Mouse (Mus musculus) forebrain, embryonic 16.5 days (tissue): ENCODE data around the gene Ptar1. TPM values are rescaled to one million over a fixed set of nuclear protein-coding genes. Genes with fewer than 3 reads are reported as not detected.

Experiments used
- ATAC-seq: fragments of 200-750 bp; cut with Nextera tagmentation; 2 replicates; pipeline ENCODE4 v1.8.0; 2017; ENCODE audit warnings: mild to moderate bottlenecking, moderate library complexity
- H3K27ac ChIP-seq: fragments of 300-500 bp; sonication (generic); 2 replicates; pipeline ENCODE4 v1.5.1; 2014; ENCODE audit warnings: low read length, control low read depth
- H3K27me3 ChIP-seq: fragments of 300-500 bp; sonication (generic); replicated peaks from 2 replicates; pipeline ENCODE4 v1.6.1; 2014; ENCODE audit warnings: low read length; ENCODE audit not compliant: control insufficient read depth, insufficient read depth
- H3K36me3 ChIP-seq: fragments of 300-500 bp; sonication (generic); 2 replicates; pipeline ENCODE4 v1.6.1; 2014; ENCODE audit not compliant: control insufficient read depth, insufficient read depth
- H3K4me1 ChIP-seq: fragments of 300-500 bp; sonication (generic); replicated peaks from 2 replicates; pipeline ENCODE4 v1.6.1; 2014; ENCODE audit warnings: low read length; ENCODE audit not compliant: control insufficient read depth, insufficient read depth
- H3K4me2 ChIP-seq: fragments of 300-500 bp; sonication (generic); 2 replicates; pipeline ENCODE4 v1.6.1; 2014; ENCODE audit warnings: mild to moderate bottlenecking, low read length, control low read depth
- H3K4me3 ChIP-seq: fragments of 300-500 bp; sonication (generic); replicated peaks from 2 replicates; pipeline ENCODE4 v1.5.1; 2014; ENCODE audit warnings: mild to moderate bottlenecking, low read length, control low read depth
- H3K9ac ChIP-seq: fragments of 300-500 bp; sonication (generic); replicated peaks from 2 replicates; pipeline ENCODE4 v1.6.1; 2014; ENCODE audit warnings: low read depth, low read length, control low read depth
- H3K9me3 ChIP-seq: fragments of 300-500 bp; sonication (generic); 2 replicates; pipeline ENCODE4 v1.6.1; 2016; ENCODE audit warnings: low read length; ENCODE audit not compliant: control insufficient read depth
- WGBS: fragments of 180-500 bp; shearing (Covaris S2); extraction: QIAGEN DNeasy Blood & Tissue Kit; methylation state at CpG from one replicate; pipeline ENCODE4 v1.1.7; 2014; 5-methylcytosine and 5-hydroxymethylcytosine counted together
- polyA plus RNA-seq: library from polyadenylated mRNA; unstranded; fragments of >200 nt; fragmentation: Nextera tagmentation; extraction: Ambion mirVana; gene quantifications from 2 replicates; pipeline ENCODE4 v1.2.1, GENCODE M21; 2015

The Ptar1 gene
- polyA plus RNA-seq, 1 experiment from 2014 or later, result 3.0 TPM

DNA sequence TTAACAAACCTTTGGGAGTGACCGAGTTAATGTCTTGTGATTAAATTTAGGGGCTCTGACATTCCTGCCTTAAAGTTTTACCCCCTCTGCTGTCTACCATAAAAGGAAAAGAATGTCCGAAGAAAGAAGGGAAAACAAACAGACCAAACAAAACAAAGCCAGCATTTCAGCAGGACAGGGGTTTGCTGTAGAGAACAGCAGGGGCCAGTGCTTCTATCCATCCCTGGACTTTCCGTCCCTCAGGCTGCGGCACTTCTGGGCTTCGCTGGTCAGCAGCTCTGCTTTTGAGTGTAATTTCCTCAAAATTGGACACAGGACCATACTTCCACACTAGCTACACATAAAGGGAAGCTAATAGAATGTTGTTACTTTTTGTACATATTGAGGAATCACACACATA lies 81.6 kb downstream of the Ptar1 start:
- 52% methylated on average over 5 of the region's 5 CpGs for WGBS
- no peaks in the 10 kb centered on the region for H3K9me3 ChIP-seq
- H3K27ac ChIP-seq, result no peak overlapping the region

DNA sequence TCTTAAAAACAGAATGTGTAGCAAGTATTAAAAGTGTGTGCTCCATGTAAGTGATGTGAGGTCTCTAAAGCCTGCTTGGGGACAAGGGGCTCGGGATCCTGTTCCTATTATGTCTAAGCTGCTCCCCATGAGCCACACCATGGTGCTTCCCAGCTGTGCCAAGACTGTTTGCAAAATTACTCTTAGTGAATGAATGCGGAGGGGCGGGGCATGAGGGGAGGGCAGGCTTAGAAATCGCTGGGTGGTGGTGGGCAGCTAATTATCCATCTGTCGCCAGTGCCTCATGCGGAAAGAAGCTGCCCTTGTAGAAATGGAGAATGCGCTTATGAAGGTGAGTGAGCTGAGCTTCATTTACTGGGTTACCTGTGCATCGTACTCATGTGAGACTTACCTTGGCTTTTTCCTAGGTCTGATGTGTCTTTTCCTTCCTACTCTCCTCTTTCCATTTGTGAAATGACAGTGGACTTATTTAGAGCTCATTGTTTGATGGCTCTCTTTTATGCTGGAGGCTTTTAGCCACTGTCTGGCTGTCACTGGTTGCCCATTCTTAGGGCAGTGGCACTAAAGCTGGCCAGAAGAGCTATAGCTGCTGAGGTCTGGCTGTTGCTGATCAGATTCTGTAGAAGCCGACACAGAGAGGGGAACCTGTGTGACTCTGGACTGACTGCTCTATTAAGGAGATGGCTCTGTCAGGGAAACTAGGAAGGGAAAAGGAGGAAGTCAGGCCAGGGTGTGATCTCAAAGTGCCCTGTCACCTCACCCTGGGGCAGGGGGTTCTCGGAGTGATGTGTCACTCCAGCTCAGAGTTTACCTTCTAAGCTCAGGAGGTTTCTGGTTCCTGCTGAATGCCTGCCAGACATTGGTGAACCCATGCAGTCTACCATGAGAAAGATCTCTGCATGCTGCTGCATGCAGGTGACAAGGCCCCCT lies 83.5 kb downstream of the Ptar1 start:
- Histone ChIP-seq H3K27me3 (no peaks in the 10 kb centered on the region), H3K36me3 (no peaks in the 10 kb centered on the region), H3K9ac (no peak overlapping the region), H3K27ac (no peak overlapping the region; the same call in 1 of the 2 replicates), H3K4me3 (no peak overlapping the region), H3K9me3 (no peaks in the 10 kb centered on the region), H3K4me1 (peaks cover 18% of the 10 kb centered on the region), H3K4me2 (peak overlapping the region; percentile 21)
- peak; percentile 90 for ATAC-seq
- WGBS, result 12% methylated on average over 10 of the region's 10 CpGs

More for the DNA sequence above, 81.6 kb downstream of the Ptar1 start:
- Histone ChIP-seq H3K9ac (no peak overlapping the region), H3K27me3 (no peaks in the 10 kb centered on the region), H3K36me3 (no peaks in the 10 kb centered on the region), H3K4me1 (peaks cover 16% of the 10 kb centered on the region), H3K4me2 (no peak overlapping the region), H3K4me3 (no peak overlapping the region)
- ATAC-seq, result no peak

DNA sequence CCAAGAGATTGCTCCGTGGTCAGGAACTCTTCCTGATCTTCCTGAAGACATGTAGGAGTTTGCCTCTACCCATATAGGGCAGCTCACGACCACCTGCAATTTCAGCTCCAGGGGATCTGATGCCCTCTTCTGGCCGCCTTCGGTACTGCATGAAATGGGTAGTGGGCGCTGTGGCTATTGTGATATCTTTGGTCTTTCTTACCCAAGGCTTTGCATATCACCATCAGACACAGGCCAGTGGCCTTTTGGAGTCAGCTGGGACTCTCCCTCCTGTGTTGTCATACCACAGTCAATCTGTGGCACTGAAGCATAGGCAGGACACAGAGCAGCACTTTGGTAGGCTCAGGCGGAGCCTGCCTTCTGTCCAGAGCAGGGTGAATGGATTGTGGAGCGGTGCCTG lies 84.7 kb downstream of the Ptar1 start:
- Histone ChIP-seq H3K9me3 (no peaks in the 10 kb centered on the region), H3K4me1 (peaks cover 18% of the 10 kb centered on the region), H3K4me2 (no peak overlapping the region), H3K9ac (no peak overlapping the region), H3K4me3 (no peak overlapping the region), H3K27me3 (no peaks in the 10 kb centered on the region), H3K36me3 (no peaks in the 10 kb centered on the region), H3K27ac (no peak overlapping the region)
- 76% methylated on average over 7 of the region's 7 CpGs for WGBS
- no peak for ATAC-seq

DNA sequence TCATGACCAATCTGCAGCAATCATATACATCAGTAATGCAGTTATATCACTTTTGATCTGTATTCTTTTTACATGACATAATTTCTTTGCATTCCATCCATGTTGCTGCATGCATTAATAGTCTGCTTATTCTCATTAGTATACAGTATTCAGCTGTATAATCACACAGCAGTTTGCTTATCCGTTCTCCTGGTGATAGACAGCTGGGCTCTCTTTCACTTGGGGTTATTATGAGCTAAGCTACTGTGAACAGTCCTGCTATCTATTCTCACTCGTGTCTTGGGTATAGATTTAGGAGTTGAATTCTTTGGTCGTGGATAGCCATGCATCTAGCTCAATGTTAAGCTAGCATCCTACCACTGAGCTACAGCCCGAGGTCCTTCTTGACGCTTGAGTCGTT lies 88.1 kb downstream of the Ptar1 start:
- H3K9me3 ChIP-seq, result no peaks in the 10 kb centered on the region
- peaks cover 11% of the 10 kb centered on the region for H3K4me1 ChIP-seq
- H3K4me3 ChIP-seq, result no peak overlapping the region
- 64% methylated on average over 6 of the region's 6 CpGs for WGBS
- no peaks in the 10 kb centered on the region for H3K27me3 ChIP-seq
- H3K27ac ChIP-seq, result peak overlapping the region; percentile 29; the same call in 1 of the 2 replicates
- ATAC-seq, result peak; percentile 62
- no peaks in the 10 kb centered on the region for H3K36me3 ChIP-seq
- H3K9ac ChIP-seq, result no peak overlapping the region
- H3K4me2 ChIP-seq, result no peak overlapping the region

DNA sequence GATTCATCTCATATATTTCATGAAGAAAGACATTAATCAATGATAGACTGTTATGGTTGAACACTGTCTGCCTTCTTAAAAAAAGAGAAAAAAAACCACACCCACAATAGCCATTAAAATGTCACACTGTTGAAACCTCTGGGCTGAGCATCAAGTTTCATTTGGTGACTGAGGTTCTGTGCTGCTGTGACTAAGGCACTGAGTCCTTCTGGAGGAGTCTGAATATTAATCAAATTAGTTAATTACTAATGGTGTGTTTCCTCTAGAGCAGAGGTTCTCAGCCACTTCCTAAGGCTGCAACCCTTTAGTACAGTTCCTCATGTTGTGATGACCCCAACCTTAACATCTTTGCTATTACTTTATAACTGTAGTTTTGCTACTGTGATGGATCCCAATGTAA lies 91.9 kb downstream of the Ptar1 start:
- no peak overlapping the region for H3K27ac ChIP-seq
- H3K36me3 ChIP-seq, result no peaks in the 10 kb centered on the region
- no peak overlapping the region for H3K4me3 ChIP-seq
- H3K9me3 ChIP-seq, result no peaks in the 10 kb centered on the region
- H3K9ac ChIP-seq, result no peak overlapping the region
- no peak overlapping the region for H3K4me2 ChIP-seq
- no peak for ATAC-seq
- H3K4me1 ChIP-seq, result peaks cover 10% of the 10 kb centered on the region
- H3K27me3 ChIP-seq, result no peaks in the 10 kb centered on the region

DNA sequence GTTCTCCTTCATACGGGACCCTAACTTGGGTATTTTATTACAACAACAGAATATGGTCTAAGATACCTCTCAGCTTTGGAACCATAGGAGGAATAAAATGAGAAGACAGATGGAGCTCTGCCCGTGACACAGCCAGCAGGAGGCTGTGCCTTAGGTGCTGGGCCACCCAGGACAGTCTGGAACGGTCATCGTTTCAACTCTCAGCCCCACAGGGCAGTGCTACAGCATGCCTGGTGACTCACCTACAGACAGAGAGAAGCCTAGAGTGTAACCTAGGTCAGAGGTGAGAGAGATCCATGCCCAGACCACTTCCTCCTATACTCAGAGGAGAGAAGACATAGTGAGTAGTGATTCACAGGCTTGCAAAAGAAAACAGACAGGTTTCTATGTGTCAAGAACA lies 92.9 kb downstream of the Ptar1 start:
- no peak overlapping the region for H3K9ac ChIP-seq
- H3K4me2 ChIP-seq, result no peak overlapping the region
- H3K9me3 ChIP-seq, result no peaks in the 10 kb centered on the region
- no peak overlapping the region for H3K4me3 ChIP-seq
- WGBS, result 94% methylated on average over 4 of the region's 4 CpGs
- no peak for ATAC-seq
- H3K27ac ChIP-seq, result no peak overlapping the region
- peaks cover 10% of the 10 kb centered on the region for H3K4me1 ChIP-seq
- no peaks in the 10 kb centered on the region for H3K36me3 ChIP-seq
- H3K27me3 ChIP-seq, result no peaks in the 10 kb centered on the region

Other genes starting within 250 kb of the Ptar1 start
- 1.3 and 1.5 TPM in 2 replicates for gene Mamdc2, start 239.0 kb upstream of the Ptar1 start, polyA plus RNA-seq
- 0.42 and 1.4 TPM in 2 replicates for gene 1700028P14Rik, start 34.6 kb upstream of the Ptar1 start, polyA plus RNA-seq
- gene Apba1, start 71.5 kb downstream of the Ptar1 start, polyA plus RNA-seq, result 5.5 and 6.6 TPM in 2 replicates